Mouse (Mus musculus): Measurements from ENCODE around the gene Ntmt1. TPM values are rescaled to one million over a fixed set of nuclear protein-coding genes. Genes with fewer than 3 reads are reported as not detected.

Gene Ntmt1
- total and polyA plus RNA-seq, 2 experiments from 2014 or later, result 87.6 to 106 TPM

GRCm38 (mm10) chr2:30767626-30768240, 39.9 kb upstream of the Ntmt1 start:
- peaks cover 11% of the 10 kb centered on the region for H3K4me1 ChIP-seq (ENCODE audit: insufficient read depth)
- no peak for DNase-seq
- WGBS, result 63% methylated on average over 7 of the region's 7 CpGs

GRCm38 (mm10) chr2:30768529-30768928, 39.1 kb upstream of the Ntmt1 start:
- H3K4me2 ChIP-seq (ENCODE audit: low read depth), result no peak overlapping the region
- WGBS, result 77% methylated on average over 5 of the region's 5 CpGs
- no peaks in the 10 kb centered on the region for H3K36me3 ChIP-seq (ENCODE audit: insufficient read depth)
- no peak for DNase-seq
- peaks cover 11% of the 10 kb centered on the region for H3K4me1 ChIP-seq (ENCODE audit: insufficient read depth)
- no peaks in the 10 kb centered on the region for H3K27me3 ChIP-seq (ENCODE audit: insufficient read depth, low read length)
- H3K27ac ChIP-seq (ENCODE audit: low read depth, low read length), result no peak overlapping the region
- no peak overlapping the region for H3K9ac ChIP-seq
- no peak for TF ChIP-seq CTCF (IDR thresholded peaks at IDR 0.05; ENCODE audit: low read depth)
- H3K4me3 ChIP-seq (ENCODE audit: low read depth, low read length), result no peak overlapping the region
- H3K9me3 ChIP-seq (ENCODE audit: low read length), result no peaks in the 10 kb centered on the region
- ATAC-seq, result no peak

More at GRCm38 (mm10) chr2:30767626-30768240, 39.9 kb upstream of the Ntmt1 start:
- no peak for ATAC-seq
- Histone ChIP-seq H3K9ac (no peak overlapping the region), H3K9me3 (ENCODE audit: low read length) (no peaks in the 10 kb centered on the region), H3K27ac (ENCODE audit: low read depth, low read length) (no peak overlapping the region), H3K27me3 (ENCODE audit: insufficient read depth, low read length) (no peaks in the 10 kb centered on the region), H3K36me3 (ENCODE audit: insufficient read depth) (no peaks in the 10 kb centered on the region), H3K4me3 (ENCODE audit: low read depth, low read length) (no peak overlapping the region), H3K4me2 (ENCODE audit: low read depth) (no peak overlapping the region)
- no peak for TF ChIP-seq CTCF (IDR thresholded peaks at IDR 0.05; ENCODE audit: low read depth)

GRCm38 (mm10) chr2:30769187-30769586, 38.4 kb upstream of the Ntmt1 start:
- no peaks in the 10 kb centered on the region for H3K9me3 ChIP-seq (ENCODE audit: low read length)
- H3K27ac ChIP-seq (ENCODE audit: low read depth, low read length), result no peak overlapping the region
- no peak for DNase-seq
- no peak overlapping the region for H3K4me3 ChIP-seq (ENCODE audit: low read depth, low read length)
- H3K9ac ChIP-seq, result no peak overlapping the region
- no peaks in the 10 kb centered on the region for H3K36me3 ChIP-seq (ENCODE audit: insufficient read depth)
- peaks cover 11% of the 10 kb centered on the region for H3K4me1 ChIP-seq (ENCODE audit: insufficient read depth)
- no peak for ATAC-seq
- H3K4me2 ChIP-seq (ENCODE audit: low read depth), result no peak overlapping the region
- 56% methylated on average over 6 of the region's 6 CpGs for WGBS
- no peaks in the 10 kb centered on the region for H3K27me3 ChIP-seq (ENCODE audit: insufficient read depth, low read length)
- peak; percentile 65 for TF ChIP-seq CTCF (IDR thresholded peaks at IDR 0.05; ENCODE audit: low read depth)

GRCm38 (mm10) chr2:30771368-30771805, 36.2 kb upstream of the Ntmt1 start:
- WGBS, result under 1% methylated on average over 50 of the region's 51 CpGs
- H3K9ac ChIP-seq, result peak overlapping the region; percentile 64
- DNase-seq (peak; percentile 47), ATAC-seq (peak; percentile 18; the same call in 1 of the 2 replicates)
- H3K27ac ChIP-seq (ENCODE audit: low read depth, low read length), result peak overlapping the region; percentile 84
- H3K4me3 ChIP-seq (ENCODE audit: low read depth, low read length), result peak overlapping the region; percentile 42
- no peaks in the 10 kb centered on the region for H3K27me3 ChIP-seq (ENCODE audit: insufficient read depth, low read length)
- TF ChIP-seq CTCF (IDR thresholded peaks at IDR 0.05; ENCODE audit: low read depth), result no peak
- no peaks in the 10 kb centered on the region for H3K36me3 ChIP-seq (ENCODE audit: insufficient read depth)
- peak overlapping the region; percentile 89 for H3K4me2 ChIP-seq (ENCODE audit: low read depth)
- no peaks in the 10 kb centered on the region for H3K9me3 ChIP-seq (ENCODE audit: low read length)
- peaks cover 11% of the 10 kb centered on the region for H3K4me1 ChIP-seq (ENCODE audit: insufficient read depth)

- DNase-seq (peak; percentile 82), ATAC-seq (peak; percentile 85)
- WGBS, result 5% methylated on average over 19 of the region's 19 CpGs
- H3K36me3 ChIP-seq (ENCODE audit: insufficient read depth), result no peaks in the 10 kb centered on the region
- peak overlapping the region; percentile 64 for H3K9ac ChIP-seq
- H3K27ac ChIP-seq (ENCODE audit: low read depth, low read length), result peak overlapping the region; percentile 84
- TF ChIP-seq CTCF (IDR thresholded peaks at IDR 0.05; ENCODE audit: low read depth), result no peak
- H3K9me3 ChIP-seq (ENCODE audit: low read length), result no peaks in the 10 kb centered on the region
- H3K4me1 ChIP-seq (ENCODE audit: insufficient read depth), result peaks cover 11% of the 10 kb centered on the region
- no peaks in the 10 kb centered on the region for H3K27me3 ChIP-seq (ENCODE audit: insufficient read depth, low read length)
- H3K4me2 ChIP-seq (ENCODE audit: low read depth), result peak overlapping the region; percentile 89
- peak overlapping the region; percentile 42 for H3K4me3 ChIP-seq (ENCODE audit: low read depth, low read length)
These were observed 35.7 kb upstream of the Ntmt1 start for GRCm38 (mm10) chr2:30771806-30772460.

GRCm38 (mm10) chr2:30772581-30773312, 34.9 kb upstream of the Ntmt1 start:
- ATAC-seq (no peak), DNase-seq (no peak)
- H3K27me3 ChIP-seq (ENCODE audit: insufficient read depth, low read length), result no peaks in the 10 kb centered on the region
- no peaks in the 10 kb centered on the region for H3K9me3 ChIP-seq (ENCODE audit: low read length)
- no peak overlapping the region for H3K4me3 ChIP-seq (ENCODE audit: low read depth, low read length)
- no peaks in the 10 kb centered on the region for H3K36me3 ChIP-seq (ENCODE audit: insufficient read depth)
- TF ChIP-seq CTCF (IDR thresholded peaks at IDR 0.05; ENCODE audit: low read depth), result no peak
- H3K27ac ChIP-seq (ENCODE audit: low read depth, low read length), result 0 out of 2 replicates have a peak overlapping the region, but pooled peaks have one; percentile 84
- H3K4me2 ChIP-seq (ENCODE audit: low read depth), result no peak overlapping the region
- 48% methylated on average over 15 of the region's 15 CpGs for WGBS
- peaks cover 11% of the 10 kb centered on the region for H3K4me1 ChIP-seq (ENCODE audit: insufficient read depth)
- H3K9ac ChIP-seq, result no peak overlapping the region
